Mouse (Mus musculus) CH12.LX (cell line): ENCODE measurements at regions not wholly inside any gene's neighbourhood (a gene's known extent, or its start where the extent isn't known, plus 50 kb on each side); places are given as distances from the start of the nearest gene placed in this dataset.
A peak's percentile ranks its signal among the peaks of the same experiment; 100 is the strongest.

Source experiments
- CTCF ChIP-seq, 2 experiments: IDR thresholded peaks in 1 of 2; conservative IDR thresholded peaks in 1 of 2; 2 replicates each; pipeline ENCODE4 v1.5.1; 2011 to 2012; ENCODE audit warnings: low read depth in 2 of 2, low read length in 2 of 2, improper control_type of control experiment in 1 of 2, inconsistent platforms in 1 of 2, mild to moderate bottlenecking in 1 of 2, moderate library complexity in 1 of 2
- ELF1 ChIP-seq: IDR thresholded peaks from 2 replicates; pipeline ENCODE4 v1.6.1; 2014; ENCODE audit warnings: low read depth, mild to moderate bottlenecking, inconsistent platforms, low read length, improper control_type of control experiment
- EP300 ChIP-seq: IDR thresholded peaks from 2 replicates; pipeline ENCODE4 v1.6.1; 2011; ENCODE audit warnings: low read length, improper control_type of control experiment
- HCFC1 ChIP-seq: IDR thresholded peaks from 2 replicates; pipeline ENCODE4 v1.6.1; 2012; ENCODE audit warnings: low read depth, mild to moderate bottlenecking, inconsistent platforms, low read length, improper control_type of control experiment
- IRF4 ChIP-seq: IDR thresholded peaks from 2 replicates; pipeline ENCODE4 v1.6.1; 2014; ENCODE audit warnings: low read depth, mild to moderate bottlenecking, inconsistent platforms, low read length, improper control_type of control experiment
- NRF1 ChIP-seq: IDR thresholded peaks from 2 replicates; pipeline ENCODE4 v1.6.1; 2014; ENCODE audit warnings: low read depth, mild to moderate bottlenecking, inconsistent platforms, low read length, improper control_type of control experiment, moderate library complexity
- POLR2A ChIP-seq: IDR thresholded peaks from 2 replicates; pipeline ENCODE4 v1.6.1; 2011; ENCODE audit warnings: low read depth, mild to moderate bottlenecking, improper control_type of control experiment, low read length
- TBP ChIP-seq: conservative IDR thresholded peaks from 2 replicates; pipeline ENCODE4 v1.6.1; 2011; ENCODE audit warnings: low read depth, low read length, improper control_type of control experiment
- USF2 ChIP-seq: conservative IDR thresholded peaks from 2 replicates; pipeline ENCODE4 v1.6.1; 2011; ENCODE audit warnings: low read depth, low read length, improper control_type of control experiment
- ZKSCAN1 ChIP-seq: IDR thresholded peaks from 2 replicates; pipeline ENCODE4 v1.6.1; 2012; ENCODE audit warnings: low read depth, inconsistent platforms, low read length, improper control_type of control experiment, borderline replicate concordance

- TF ChIP-seq CTCF (conservative IDR thresholded peaks at IDR 0.05 in 1 of 2, IDR thresholded peaks at IDR 0.05 in 1 of 2; ENCODE audit: low read depth in 2 of 2, low read length in 2 of 2) (peak; percentile 75 to 99), USF2 (no peak), HCFC1 (no peak), TBP (no peak), NRF1 (no peak), ZKSCAN1 (no peak), ELF1 (no peak), IRF4 (no peak), EP300 (no peak), POLR2A (no peak)
These were observed 90.9 kb downstream of the Il20rb start for GRCm38 (mm10) chr9:100395711-100396110.
